14 mouse cellular contexts compared by ENCODE assay signal in the genomic region with DNA sequence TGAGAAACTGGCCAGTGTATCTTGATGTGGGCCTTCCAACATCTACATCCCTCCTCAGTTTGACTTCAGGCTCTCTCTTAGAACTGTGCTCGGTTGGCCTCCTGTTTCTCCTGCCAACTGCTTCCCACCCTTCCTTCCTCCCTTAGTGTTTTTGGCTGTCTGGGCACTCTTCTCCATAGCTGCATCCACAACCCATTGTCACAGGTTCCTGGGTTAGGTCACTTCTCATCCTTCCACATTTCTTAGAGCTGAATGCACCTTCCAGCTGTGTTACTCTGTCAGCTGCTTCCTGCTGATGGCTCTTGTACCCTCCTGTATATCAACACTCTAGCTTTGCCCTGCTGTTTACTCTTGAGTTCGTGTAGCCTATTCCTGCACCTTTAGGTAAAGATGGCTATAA.
DNase-seq lines count a peak whose midpoint lies in the region; ATAC-seq and TF ChIP-seq lines count a peak whose summit lies in the region.
"Had no signal": no experiment of that assay in that cellular context is flagged by ENCODE, and none has a peak within 500 bp of the region (broad histone marks: within the 10 kb centered on the region; RNA-seq: fewer than 3 reads in every experiment).

No protein-coding gene starts in this region.

- no peak overlapping the region for H3K9ac ChIP-seq in heart, embryonic 16.5 days (ENCODE audit: low read length)
- H3K9ac ChIP-seq in lung, postnatal 0 days (replicated peaks; ENCODE audit: low read depth), result no peak overlapping the region
- no peak overlapping the region for H3K9ac ChIP-seq in forebrain, postnatal 0 days
- H3K9ac ChIP-seq: intestine, embryonic 15.5 days; limb, embryonic 13.5 days had no signal

- H3K36me3 ChIP-seq in heart, embryonic 16.5 days (ENCODE audit: control insufficient read depth, insufficient read depth), result no peaks in the 10 kb centered on the region
- no peaks in the 10 kb centered on the region for H3K36me3 ChIP-seq in lung, postnatal 0 days (ENCODE audit: insufficient read depth, low read length)
- no peaks in the 10 kb centered on the region for H3K36me3 ChIP-seq in forebrain, postnatal 0 days (ENCODE audit: insufficient read depth)
- H3K36me3 ChIP-seq: intestine, embryonic 15.5 days; limb, embryonic 13.5 days had no signal

- no peaks in the 10 kb centered on the region for H3K4me1 ChIP-seq in heart, embryonic 16.5 days (ENCODE audit: control insufficient read depth, insufficient read depth, low read length)
- H3K4me1 ChIP-seq in lung, postnatal 0 days (ENCODE audit: insufficient read depth, low read depth, low read length), result peaks cover 14% of the 10 kb centered on the region; the same call in 1 of the 2 replicates
- no peaks in the 10 kb centered on the region for H3K4me1 ChIP-seq in forebrain, postnatal 0 days (ENCODE audit: insufficient read depth)
- H3K4me1 ChIP-seq: intestine, embryonic 15.5 days; limb, embryonic 13.5 days had no signal

- no peak overlapping the region for H3K4me2 ChIP-seq in heart, embryonic 16.5 days (ENCODE audit: low read depth, low read length)
- no peak overlapping the region for H3K4me2 ChIP-seq in lung, postnatal 0 days (replicated peaks; ENCODE audit: low read depth, low read length)
- no peak overlapping the region for H3K4me2 ChIP-seq in forebrain, postnatal 0 days (ENCODE audit: low read depth)
- H3K4me2 ChIP-seq: intestine, embryonic 15.5 days; limb, embryonic 13.5 days had no signal

- ATAC-seq in heart, embryonic 16.5 days (replicated peaks; ENCODE audit: extremely low read depth, insufficient read depth, low FRiP score), result peak; percentile 23; the same call in 1 of the 2 replicates
- peak; percentile 89 for ATAC-seq in lung, postnatal 0 days
- no peak for ATAC-seq in forebrain, postnatal 0 days
- ATAC-seq: activated CD4-positive, CD25-positive, alpha-beta regulatory T cell, adult 4 months; intestine, embryonic 15.5 days had no signal

- H3K27me3 ChIP-seq in heart, embryonic 16.5 days (ENCODE audit: control insufficient read depth, insufficient read depth, low read length), result no peaks in the 10 kb centered on the region
- no peaks in the 10 kb centered on the region for H3K27me3 ChIP-seq in lung, postnatal 0 days (replicated peaks; ENCODE audit: insufficient read depth, low read length)
- no peaks in the 10 kb centered on the region for H3K27me3 ChIP-seq in forebrain, postnatal 0 days (ENCODE audit: insufficient read depth, low read length)
- H3K27me3 ChIP-seq: intestine, embryonic 15.5 days; limb, embryonic 13.5 days had no signal

- no peaks in the 10 kb centered on the region for H3K9me3 ChIP-seq in heart, embryonic 16.5 days (replicated peaks; ENCODE audit: control insufficient read depth, low read length)
- H3K9me3 ChIP-seq in lung, postnatal 0 days (ENCODE audit: low read length), result no peaks in the 10 kb centered on the region
- H3K9me3 ChIP-seq in forebrain, postnatal 0 days (ENCODE audit: low read length), result no peaks in the 10 kb centered on the region
- H3K9me3 ChIP-seq: intestine, embryonic 15.5 days; limb, embryonic 13.5 days had no signal

- 0 out of 2 replicates have a peak overlapping the region, but pooled peaks have one; percentile 6 for H3K27ac ChIP-seq in heart, embryonic 16.5 days (ENCODE audit: low read length)
- peak overlapping the region; percentile 79 for H3K27ac ChIP-seq in lung, postnatal 0 days (ENCODE audit: low read length)
- no peak overlapping the region for H3K27ac ChIP-seq in forebrain, postnatal 0 days (ENCODE audit: low read depth, low read length)
- H3K27ac ChIP-seq: intestine, embryonic 15.5 days; limb, embryonic 13.5 days; macrophage had no signal

- intact Hi-C loops in heart, postnatal 36 days (cut with DNase I), result no loop called here
- intact Hi-C loops in gastrocnemius, postnatal 14 days (cut with DNase I; ENCODE audit: low total_unique reads), result no loop called here

- TF ChIP-seq EP300 in lung, postnatal 0 days (IDR thresholded peaks at IDR 0.05), result peak; percentile 96

- WGBS in heart, embryonic 16.5 days, result 53% methylated on average over 2 of the region's 2 CpGs
- WGBS in lung, postnatal 0 days, result 39% methylated on average over 2 of the region's 2 CpGs
- WGBS in forebrain, postnatal 0 days, result 92% methylated on average over 2 of the region's 2 CpGs

- no peak overlapping the region for H3K4me3 ChIP-seq in heart, embryonic 16.5 days (ENCODE audit: low read length)
- no peak overlapping the region for H3K4me3 ChIP-seq in lung, postnatal 0 days (ENCODE audit: low read depth, low read length)
- H3K4me3 ChIP-seq in forebrain, postnatal 0 days (ENCODE audit: low read depth, low read length), result no peak overlapping the region
- H3K4me3 ChIP-seq: intestine, embryonic 15.5 days; limb, embryonic 13.5 days had no signal

- peak; percentile 30 to 83 for DNase-seq in heart, adult 18-20 months
- DNase-seq in heart, postnatal 36 days, result no peak
- peak; percentile 54 for DNase-seq in kidney, adult 9 months
- DNase-seq in lung, postnatal 0 days (ENCODE audit: low spot score), result peak; percentile 69
- no peak for DNase-seq in forebrain, postnatal 0 days
- no peak for DNase-seq in thymus, postnatal 36 days
- no peak for DNase-seq in gastrocnemius, postnatal 14 days
- DNase-seq: cerebellum, postnatal 10 days; right cerebral cortex, adult 18-20 months had no signal

- no peak for TF ChIP-seq CTCF in lung, postnatal 0 days (IDR thresholded peaks at IDR 0.05)
- no peak for TF ChIP-seq CTCF in forebrain, postnatal 0 days (IDR thresholded peaks at IDR 0.05; ENCODE audit: low read depth)

Comparison
In these comparisons a context has a peak if more than half of its experiments do, and no peak if none do; other contexts are left out.
1. DNase-seq: peak in heart, adult 18-20 months (2 of 2), kidney, adult 9 months (single experiment) and lung, postnatal 0 days (single experiment); none in heart, postnatal 36 days (0 of 2), forebrain, postnatal 0 days (single experiment), thymus, postnatal 36 days (0 of 2) and gastrocnemius, postnatal 14 days (single experiment).